In the genomic region with DNA sequence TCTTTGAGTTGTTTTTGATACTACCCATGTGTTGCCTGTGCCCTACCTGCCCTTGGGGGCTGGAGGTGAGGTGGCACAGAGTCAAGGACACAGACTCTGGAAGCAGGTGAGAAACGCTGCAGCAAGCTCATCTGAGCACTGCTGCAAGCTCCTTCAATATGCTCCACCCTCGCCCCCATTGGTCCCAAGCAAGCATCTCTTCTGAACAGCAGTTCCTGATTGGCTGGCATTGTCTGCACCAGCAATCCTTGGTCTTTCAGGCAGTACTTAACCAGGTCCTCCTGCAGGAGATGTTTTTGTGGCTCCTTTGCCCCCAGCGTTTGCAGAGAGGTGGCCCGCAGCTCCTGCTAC, we compare ENCODE assay signal across 7 mouse cellular contexts. TPM values are rescaled to one million over a fixed set of nuclear protein-coding genes. Genes with fewer than 3 reads are reported as not detected.
A peak's percentile ranks its signal among the peaks of the same experiment; 100 is the strongest.
DNase-seq lines count a peak whose midpoint lies in the region; ATAC-seq and TF ChIP-seq lines count a peak whose summit lies in the region.

No protein-coding gene starts in this region.

- H3K4me2 ChIP-seq in embryonic facial prominence, embryonic 11.5 days (ENCODE audit: low read depth, low read length), result no peak overlapping the region
- H3K4me2 ChIP-seq in forebrain, embryonic 15.5 days (replicated peaks), result peak overlapping the region; percentile 55

- DNase-seq in embryonic facial prominence, embryonic 11.5 days (ENCODE audit: low spot score), result no peak
- DNase-seq in layer of hippocampus, adult 9-11 months, result peak; percentile 76
- peak; percentile 30 for DNase-seq in neural tube, embryonic 10.5 days (ENCODE audit: extremely low spot score, low spot score)
- DNase-seq in kidney, adult 2 months, result no peak
- no peak for DNase-seq in kidney, adult 9 months
- no peak for DNase-seq in testis, postnatal 10 days (ENCODE audit: low spot score)

- 0 out of 2 replicates have a peak, but pooled peaks have one; percentile 16 for ATAC-seq in embryonic facial prominence, embryonic 11.5 days (replicated peaks; ENCODE audit: insufficient number of reproducible peaks, low FRiP score, low TSS enrichment, low read depth)
- peak; percentile 68 for ATAC-seq in forebrain, embryonic 15.5 days (replicated peaks)

- TF ChIP-seq POLR2A in kidney, adult 2 months (IDR thresholded peaks at IDR 0.05; ENCODE audit: low read depth, low read length), result no peak

- no peak for TF ChIP-seq CTCF in kidney, adult 2 months (conservative IDR thresholded peaks at IDR 0.05; ENCODE audit: insufficient read depth, insufficient read length, low read depth, low read length)

- no peaks in the 10 kb centered on the region for H3K27me3 ChIP-seq in embryonic facial prominence, embryonic 11.5 days (ENCODE audit: control insufficient read depth, insufficient read depth, low read length)
- H3K27me3 ChIP-seq in forebrain, embryonic 15.5 days, result no peaks in the 10 kb centered on the region
- H3K27me3 ChIP-seq in kidney, adult 2 months (replicated peaks; ENCODE audit: control insufficient read depth, insufficient read depth, low read length), result no peaks in the 10 kb centered on the region

- no peaks in the 10 kb centered on the region for H3K4me1 ChIP-seq in embryonic facial prominence, embryonic 11.5 days (ENCODE audit: control insufficient read depth, insufficient read depth, low read length)
- H3K4me1 ChIP-seq in forebrain, embryonic 15.5 days, result peaks cover 19% of the 10 kb centered on the region
- no peaks in the 10 kb centered on the region for H3K4me1 ChIP-seq in kidney, adult 2 months (ENCODE audit: control insufficient read depth, insufficient read depth, low read length)

- WGBS in embryonic facial prominence, embryonic 11.5 days, result 46% methylated on average over 4 of the region's 4 CpGs
- 35% methylated on average over 4 of the region's 4 CpGs for WGBS in forebrain, embryonic 15.5 days
- 55% methylated on average over 4 of the region's 4 CpGs for WGBS in kidney, adult 2 months

- no peaks in the 10 kb centered on the region for H3K36me3 ChIP-seq in embryonic facial prominence, embryonic 11.5 days (replicated peaks; ENCODE audit: control insufficient read depth, insufficient read depth, low read depth, low read length)
- H3K36me3 ChIP-seq in forebrain, embryonic 15.5 days, result no peaks in the 10 kb centered on the region
- H3K36me3 ChIP-seq in kidney, adult 2 months (ENCODE audit: control insufficient read depth, insufficient read depth, low read length), result no peaks in the 10 kb centered on the region

- no peak overlapping the region for H3K9ac ChIP-seq in embryonic facial prominence, embryonic 11.5 days (replicated peaks; ENCODE audit: low read length)
- H3K9ac ChIP-seq in forebrain, embryonic 15.5 days (replicated peaks), result peak overlapping the region; percentile 35; the same call in 1 of the 2 replicates

- H3K27ac ChIP-seq in embryonic facial prominence, embryonic 11.5 days (replicated peaks; ENCODE audit: low read depth, low read length), result no peak overlapping the region
- peak overlapping the region; percentile 90 for H3K27ac ChIP-seq in forebrain, embryonic 15.5 days (replicated peaks)
- no peak overlapping the region for H3K27ac ChIP-seq in kidney, adult 2 months (ENCODE audit: insufficient read depth, low read depth, low read length)

- H3K4me3 ChIP-seq in embryonic facial prominence, embryonic 11.5 days (ENCODE audit: low read depth, low read length), result no peak overlapping the region
- H3K4me3 ChIP-seq in forebrain, embryonic 15.5 days, result peak overlapping the region; percentile 34
- H3K4me3 ChIP-seq in kidney, adult 2 months (ENCODE audit: insufficient read depth, low read depth, low read length), result no peak overlapping the region

- H3K9me3 ChIP-seq in embryonic facial prominence, embryonic 11.5 days (replicated peaks; ENCODE audit: control insufficient read depth, low read length), result no peaks in the 10 kb centered on the region
- H3K9me3 ChIP-seq in forebrain, embryonic 15.5 days, result no peaks in the 10 kb centered on the region

RNA-seq across cellular contexts. Expression of a gene that starts 34.6 kb away (rescaled TPM):
- polyA plus RNA-seq in embryonic facial prominence, embryonic 11.5 days (2014; fragmentation: Nextera tagmentation; extraction: Ambion mirVana), result 1.9 and 2.5 TPM in 2 replicates
- 9.6 and 10.1 TPM in 2 replicates for polyA plus RNA-seq in forebrain, embryonic 15.5 days (2015; fragmentation: Nextera tagmentation; extraction: Ambion mirVana)
- polyA plus RNA-seq in kidney, adult 2 months (2012; rRNA removed), result 0.77 and 1.1 TPM in 2 replicates

RNA-seq across cellular contexts. Expression of a gene that starts 41.2 kb away (rescaled TPM):
- polyA plus RNA-seq in embryonic facial prominence, embryonic 11.5 days (2014; fragmentation: Nextera tagmentation; extraction: Ambion mirVana), result 407 and 422 TPM in 2 replicates
- 130 and 152 TPM in 2 replicates for polyA plus RNA-seq in forebrain, embryonic 15.5 days (2015; fragmentation: Nextera tagmentation; extraction: Ambion mirVana)
- polyA plus RNA-seq in kidney, adult 2 months (2012; rRNA removed), result 34.8 and 36.5 TPM in 2 replicates

RNA-seq across cellular contexts. Expression of a gene that starts 47.6 kb away (rescaled TPM):
- 18.3 and 18.6 TPM in 2 replicates for polyA plus RNA-seq in embryonic facial prominence, embryonic 11.5 days (2014; fragmentation: Nextera tagmentation; extraction: Ambion mirVana)
- 33.3 and 37.7 TPM in 2 replicates for polyA plus RNA-seq in forebrain, embryonic 15.5 days (2015; fragmentation: Nextera tagmentation; extraction: Ambion mirVana)
- polyA plus RNA-seq in kidney, adult 2 months (2012; rRNA removed), result 23.4 and 26.1 TPM in 2 replicates

Comparison
In these comparisons a context has a peak if more than half of its experiments do, and no peak if none do; other contexts are left out.
1. DNase-seq: peak in layer of hippocampus, adult 9-11 months (single experiment) and neural tube, embryonic 10.5 days (single experiment); none in embryonic facial prominence, embryonic 11.5 days (single experiment), kidney, adult 2 months (single experiment), kidney, adult 9 months (single experiment) and testis, postnatal 10 days (single experiment).